Mouse (Mus musculus): Measurements from ENCODE around the gene Pla2g12b. TPM values are rescaled to one million over a fixed set of nuclear protein-coding genes. Genes with fewer than 3 reads are reported as not detected.

Pla2g12b gene
- total and polyA plus RNA-seq, 3 experiments, result not detected

- no peak for DNase-seq (ENCODE audit: low read depth, low spot score)
- no peak overlapping the region for H3K9ac ChIP-seq (ENCODE audit: control insufficient read depth, low read depth, low read length, poor library complexity, severe bottlenecking)
- no peak for TF ChIP-seq USF1 (IDR thresholded peaks at IDR 0.05; ENCODE audit: low read depth, low read length)
- TF ChIP-seq TBP (IDR thresholded peaks at IDR 0.05; ENCODE audit: low read depth, low read length), result no peak
- no peaks in the 10 kb centered on the region for H3K79me2 ChIP-seq (ENCODE audit: control insufficient read depth, insufficient read depth, low read length, poor library complexity)
- no peaks in the 10 kb centered on the region for H3K4me1 ChIP-seq (ENCODE audit: control insufficient read depth in 1 of 2, insufficient read depth in 2 of 2, low read length in 2 of 2)
- H3K9me3 ChIP-seq (replicated peaks; ENCODE audit: insufficient read depth, low read length), result no peaks in the 10 kb centered on the region
- no peaks in the 10 kb centered on the region for H3K36me3 ChIP-seq (ENCODE audit: control insufficient read depth in 1 of 2, insufficient read depth in 2 of 2, low read length in 2 of 2)
- H3K4me3 ChIP-seq (ENCODE audit: control insufficient read depth in 1 of 2, insufficient read depth in 1 of 2, low read depth in 2 of 2, low read length in 2 of 2), result no peak overlapping the region
- peaks cover 0 to 2% of the 10 kb centered on the region in 2 experiments; a peak in 3 of 4 replicates for H3K27me3 ChIP-seq (ENCODE audit: control insufficient read depth in 1 of 2, insufficient read depth in 2 of 2, low read length in 2 of 2)
- no peak overlapping the region for H3K27ac ChIP-seq (ENCODE audit: control insufficient read depth, low read depth, low read length)
These were observed 311 bp downstream of the Pla2g12b start for GRCm38 (mm10) chr10:59403793-59404149.

DNA sequence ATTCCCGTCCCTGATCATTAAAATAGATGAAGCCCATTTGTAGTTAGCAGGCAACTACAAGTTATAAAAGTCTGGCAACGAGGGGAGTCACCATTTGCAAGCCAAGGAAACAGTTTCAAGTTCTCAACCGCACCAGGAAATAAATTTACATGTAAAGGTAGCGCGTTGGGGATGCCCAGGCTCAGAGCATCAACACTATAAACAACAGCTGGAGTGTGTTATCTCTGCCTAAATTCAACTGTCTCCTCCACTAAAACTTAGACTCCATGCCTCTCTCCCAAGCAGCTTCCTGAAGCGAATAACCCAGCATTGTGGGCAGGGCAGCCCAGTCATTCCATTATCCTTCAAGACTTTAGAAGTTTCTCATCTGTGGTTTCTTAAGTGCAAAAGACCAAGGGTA lies 5.0 kb downstream of the Pla2g12b start:
- no peak for TF ChIP-seq MEF2A (IDR thresholded peaks at IDR 0.05; ENCODE audit: extremely low read depth, insufficient replicate concordance, low read depth, low read length, poor library complexity, severe bottlenecking)
- TF ChIP-seq POLR2AphosphoS5 (IDR thresholded peaks at IDR 0.05; ENCODE audit: borderline replicate concordance, low read depth, low read length), result no peak
- TF ChIP-seq NELFE (IDR thresholded peaks at IDR 0.05; ENCODE audit: low read depth, low read length), result no peak
- TF ChIP-seq ZMIZ1 (IDR thresholded peaks at IDR 0.05; ENCODE audit: low read depth, low read length), result no peak
- TF ChIP-seq POLR2A (IDR thresholded peaks at IDR 0.05; ENCODE audit: control insufficient read depth in 1 of 2, insufficient read depth in 1 of 2, low read depth in 1 of 2, low read length in 2 of 2, poor library complexity in 1 of 2), result no peak
- no peak for TF ChIP-seq USF1 (IDR thresholded peaks at IDR 0.05; ENCODE audit: low read depth, low read length)
- TF ChIP-seq RAD21 (IDR thresholded peaks at IDR 0.05; ENCODE audit: low read depth, low read length), result no peak
- no peak for TF ChIP-seq KAT2A (conservative IDR thresholded peaks at IDR 0.05; ENCODE audit: low read depth, low read length)
- TF ChIP-seq EP300 (IDR thresholded peaks at IDR 0.05; ENCODE audit: low read depth in 1 of 2, low read length in 2 of 2), result no peak
- TF ChIP-seq USF2 (IDR thresholded peaks at IDR 0.05; ENCODE audit: borderline replicate concordance in 1 of 2, insufficient read depth in 1 of 2, low read depth in 1 of 2, low read length in 2 of 2), result no peak
- TF ChIP-seq ETS1 (IDR thresholded peaks at IDR 0.05; ENCODE audit: low read depth, low read length), result no peak
- TF ChIP-seq ZC3H11A (IDR thresholded peaks at IDR 0.05; ENCODE audit: low read depth, low read length), result no peak
- no peak for TF ChIP-seq MAFK (IDR thresholded peaks at IDR 0.05; ENCODE audit: borderline replicate concordance, low read depth, low read length)
- TF ChIP-seq E2F4 (IDR thresholded peaks at IDR 0.05; ENCODE audit: borderline replicate concordance, low read depth, low read length), result no peak
- no peak for TF ChIP-seq ZKSCAN1 (IDR thresholded peaks at IDR 0.05; ENCODE audit: low read depth, low read length)
- no peaks in the 10 kb centered on the region for H3K79me2 ChIP-seq (ENCODE audit: control insufficient read depth, insufficient read depth, low read length, poor library complexity)
- DNase-seq (ENCODE audit: low read depth, low spot score), result no peak
- no peaks in the 10 kb centered on the region for H3K36me3 ChIP-seq (ENCODE audit: control insufficient read depth in 1 of 2, insufficient read depth in 2 of 2, low read length in 2 of 2)
- H3K9me3 ChIP-seq (replicated peaks; ENCODE audit: insufficient read depth, low read length), result no peaks in the 10 kb centered on the region
- H3K27ac ChIP-seq (ENCODE audit: control insufficient read depth, low read depth, low read length), result no peak overlapping the region
- H3K9ac ChIP-seq (ENCODE audit: control insufficient read depth, low read depth, low read length, poor library complexity, severe bottlenecking), result no peak overlapping the region
- H3K27me3 ChIP-seq (ENCODE audit: control insufficient read depth in 1 of 2, insufficient read depth in 2 of 2, low read length in 2 of 2), result peaks cover 0 to 2% of the 10 kb centered on the region in 2 experiments; a peak in 3 of 4 replicates
- no peaks in the 10 kb centered on the region for H3K4me1 ChIP-seq (ENCODE audit: control insufficient read depth in 1 of 2, insufficient read depth in 2 of 2, low read length in 2 of 2)
- no peak overlapping the region for H3K4me3 ChIP-seq (ENCODE audit: control insufficient read depth in 1 of 2, insufficient read depth in 1 of 2, low read depth in 2 of 2, low read length in 2 of 2)
